Mouse (Mus musculus): Measurements from ENCODE around the gene Tyw1.
A peak's percentile ranks its signal among the peaks of the same experiment; 100 is the strongest.

Gene Tyw1

DNA sequence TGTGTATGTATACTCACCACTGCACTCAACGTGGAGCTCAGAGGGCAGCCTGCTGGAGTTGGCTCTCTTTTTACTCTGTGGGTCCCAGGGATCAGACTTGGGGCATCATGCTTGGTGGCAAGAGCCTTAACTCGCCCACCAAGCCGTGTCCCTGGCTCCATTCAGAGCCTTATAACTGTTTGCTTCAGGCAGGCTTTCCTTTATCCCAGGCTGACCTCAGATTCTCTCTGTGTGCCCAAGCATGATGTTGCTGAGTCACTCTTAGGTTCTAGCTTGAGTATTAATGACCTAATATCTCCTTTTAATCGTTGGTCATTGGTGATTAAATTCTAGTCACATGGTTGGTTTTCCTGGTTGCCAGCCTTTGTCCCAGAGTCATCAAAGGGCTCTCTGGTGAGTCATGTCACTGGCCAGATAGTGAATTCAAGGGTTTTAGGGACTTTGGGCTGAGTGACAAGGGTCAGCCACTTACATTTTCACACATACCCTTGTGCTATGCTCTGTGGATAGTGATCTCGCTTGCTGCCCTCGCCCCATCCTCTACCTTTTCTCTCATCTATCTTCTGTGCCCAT is 9.1 kb downstream of the Tyw1 start:
- no peak for DNase-seq (ENCODE audit: low read depth, low spot score)

DNA sequence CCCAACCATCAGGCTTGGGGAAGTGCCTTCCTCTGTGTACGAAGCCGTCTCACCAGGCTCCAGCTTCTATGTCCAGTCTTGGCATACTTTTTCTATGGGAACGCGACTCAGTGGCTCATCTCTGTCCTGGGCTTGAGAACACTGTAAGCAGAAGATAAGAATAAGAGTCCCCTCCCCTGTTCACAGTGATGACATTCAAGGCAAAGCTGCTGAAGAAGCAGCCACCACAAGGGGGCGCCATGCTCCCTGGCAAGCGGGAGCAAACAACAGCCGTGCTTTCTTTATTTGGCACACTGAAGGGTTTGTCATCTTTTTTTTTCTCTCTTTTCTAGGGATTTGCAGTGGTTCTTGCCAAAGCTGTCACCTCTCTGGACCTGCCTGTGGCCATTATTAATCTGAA is 11.2 kb downstream of the Tyw1 start:
- DNase-seq (ENCODE audit: low read depth, low spot score) = peak; percentile 73

DNA sequence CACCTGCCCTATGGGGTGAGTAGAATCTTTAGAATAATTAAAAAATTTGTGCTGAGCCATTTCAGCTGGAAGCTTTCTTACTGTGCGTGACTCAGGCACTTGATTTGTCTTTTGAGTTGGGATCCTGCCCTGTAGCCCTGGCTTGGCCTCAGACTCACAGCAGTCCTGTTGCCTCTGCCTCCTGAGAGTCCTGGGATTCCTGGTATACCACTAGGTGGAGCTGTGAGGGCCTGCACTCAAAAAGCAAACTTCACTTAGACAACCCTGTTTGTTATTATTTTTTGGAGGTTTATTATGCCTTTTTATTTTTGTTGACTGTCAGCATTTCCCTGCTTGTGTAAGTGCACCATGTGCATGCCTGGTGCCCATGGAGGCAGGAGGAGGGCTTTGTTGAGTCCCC is 11.9 kb downstream of the Tyw1 start:
- DNase-seq (ENCODE audit: low read depth, low spot score) = peak; percentile 54

DNA sequence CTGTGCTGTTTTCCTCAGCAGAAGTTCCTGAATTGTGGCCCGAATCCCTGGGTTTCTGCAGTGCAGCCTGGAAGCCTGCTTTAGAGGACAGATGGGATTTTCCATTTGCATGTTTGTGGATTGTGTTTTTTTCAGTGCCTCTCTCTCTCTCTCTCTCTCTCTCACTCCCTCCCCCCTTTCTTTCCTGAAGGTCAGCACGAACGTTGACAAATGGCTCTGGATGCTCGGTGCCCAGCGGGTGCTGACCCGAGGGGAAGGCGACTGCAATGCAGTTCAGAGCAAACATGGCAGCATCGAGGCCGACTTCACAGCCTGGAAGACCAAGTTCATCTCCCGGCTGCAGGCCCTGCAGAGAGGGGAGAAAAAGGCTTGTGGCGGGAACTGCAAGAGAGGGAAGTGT is 13.6 kb downstream of the Tyw1 start:
- DNase-seq (ENCODE audit: low read depth, low spot score) = no peak

DNA sequence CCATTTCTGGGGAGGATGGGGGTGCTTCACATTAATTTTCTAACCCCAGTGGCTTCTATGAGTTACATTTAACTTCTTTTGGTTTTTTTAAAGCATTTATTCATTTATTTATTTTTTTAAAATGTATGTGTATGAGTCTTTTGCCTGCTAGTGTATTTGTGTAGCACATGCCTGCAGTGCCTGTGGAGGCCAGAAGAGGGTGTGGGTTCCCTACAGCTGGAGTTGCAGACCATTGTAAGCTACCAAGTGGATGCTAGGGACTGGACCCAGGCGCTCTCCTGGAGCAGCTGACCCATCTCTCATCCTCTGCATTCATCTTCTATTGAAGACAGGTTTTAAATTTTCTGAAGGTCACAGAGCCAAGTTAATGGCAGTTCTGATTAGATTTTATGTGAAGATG is 16.9 kb downstream of the Tyw1 start:
- peak; percentile 41 for DNase-seq (ENCODE audit: low read depth, low spot score)

DNA sequence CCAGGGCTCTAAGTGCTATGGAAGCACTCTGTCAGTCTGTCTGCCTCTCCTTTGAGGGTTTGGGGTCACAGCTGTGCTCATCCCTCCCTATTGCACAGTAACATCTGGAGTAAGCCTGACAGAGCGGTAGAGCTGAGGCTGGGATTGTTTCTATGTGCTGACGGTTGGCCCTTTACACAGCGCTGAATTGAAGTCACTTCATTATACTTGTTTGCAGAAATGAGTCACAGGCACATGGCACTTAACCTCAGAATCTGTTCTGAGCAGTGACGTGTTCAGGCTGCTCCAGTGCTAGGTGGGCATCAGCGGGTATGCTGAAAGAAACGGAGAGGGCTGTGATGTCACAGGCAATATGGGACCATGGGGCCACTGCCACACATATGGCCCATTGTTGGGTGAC is 17.6 kb downstream of the Tyw1 start:
- no peak for DNase-seq (ENCODE audit: low read depth, low spot score)

DNA sequence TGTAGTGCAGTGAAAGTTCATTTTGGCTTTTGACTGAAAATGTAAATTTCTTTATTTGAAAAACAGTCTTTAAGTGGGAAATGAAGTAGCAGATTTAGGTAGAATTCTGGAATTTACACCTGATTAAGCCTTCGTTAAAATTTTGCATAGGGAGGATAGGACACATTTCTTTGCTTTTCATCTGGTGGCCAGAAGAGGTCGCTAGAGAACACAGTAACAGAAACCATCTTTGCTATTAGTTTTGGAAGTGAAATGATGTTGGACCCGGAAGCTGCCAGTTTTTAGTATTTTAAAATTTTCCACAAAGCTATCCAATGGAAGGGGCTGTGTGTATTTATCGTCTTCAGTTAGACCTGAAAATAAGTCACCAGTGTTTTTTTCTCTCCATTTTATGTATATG is 20.1 kb downstream of the Tyw1 start:
- peak; percentile 77 for DNase-seq (ENCODE audit: low read depth, low spot score)

DNA sequence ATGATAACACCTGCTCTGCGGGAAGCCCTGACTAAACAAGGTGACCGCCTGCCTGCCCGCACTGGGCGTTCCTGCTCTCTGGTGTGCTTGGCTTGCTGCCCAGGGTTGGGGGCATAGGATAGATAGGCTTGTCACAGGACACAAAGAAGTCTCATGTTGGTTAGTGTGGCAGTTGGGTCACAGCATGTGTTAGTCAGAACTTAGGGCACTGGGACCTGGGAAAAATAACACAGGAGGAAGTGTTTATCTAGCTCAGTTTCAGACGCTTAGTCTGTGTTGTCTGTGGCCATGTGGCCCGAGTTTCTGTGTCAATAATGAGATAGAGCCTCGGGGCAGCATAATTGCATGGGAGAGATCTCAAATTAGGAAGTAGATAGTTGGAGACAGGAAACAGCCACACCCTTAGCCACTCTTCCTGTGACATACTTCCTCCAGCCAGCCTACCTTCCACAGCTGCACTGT is 22.6 kb downstream of the Tyw1 start:
- DNase-seq (ENCODE audit: low read depth, low spot score) = peak; percentile 51

DNA sequence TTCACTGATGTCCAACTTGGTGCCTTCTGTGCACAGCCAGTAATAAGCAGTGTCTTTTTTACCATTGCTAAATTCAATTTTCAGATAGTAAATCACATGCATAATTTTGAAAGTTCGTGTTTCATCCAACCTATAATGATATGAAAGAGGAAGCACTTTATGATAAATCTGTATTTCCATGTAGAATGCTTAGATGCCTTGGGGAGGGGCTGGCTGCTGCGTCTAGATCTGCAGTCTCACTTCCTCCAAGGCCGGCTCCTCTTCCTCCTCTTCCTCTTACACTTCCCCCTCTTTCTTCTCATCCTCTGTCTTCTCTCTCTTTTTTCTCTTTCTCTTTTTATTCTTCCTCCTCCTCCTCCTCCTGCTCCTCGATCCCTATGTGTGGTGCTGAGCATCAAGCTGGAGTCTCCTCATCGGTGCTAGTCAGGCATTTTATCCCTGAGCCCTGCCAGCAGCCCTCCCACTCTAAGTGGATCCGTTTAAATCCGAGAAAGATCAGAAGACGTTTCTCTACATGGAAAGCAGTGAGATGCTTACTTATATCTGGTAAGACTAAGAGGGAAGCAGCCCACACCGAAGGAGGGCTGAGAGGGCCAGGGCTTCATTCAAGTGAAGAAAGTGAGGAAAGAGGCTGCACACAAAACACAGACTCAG is 27.8 kb downstream of the Tyw1 start:
- peak; percentile 84 for DNase-seq (ENCODE audit: low read depth, low spot score)

DNA sequence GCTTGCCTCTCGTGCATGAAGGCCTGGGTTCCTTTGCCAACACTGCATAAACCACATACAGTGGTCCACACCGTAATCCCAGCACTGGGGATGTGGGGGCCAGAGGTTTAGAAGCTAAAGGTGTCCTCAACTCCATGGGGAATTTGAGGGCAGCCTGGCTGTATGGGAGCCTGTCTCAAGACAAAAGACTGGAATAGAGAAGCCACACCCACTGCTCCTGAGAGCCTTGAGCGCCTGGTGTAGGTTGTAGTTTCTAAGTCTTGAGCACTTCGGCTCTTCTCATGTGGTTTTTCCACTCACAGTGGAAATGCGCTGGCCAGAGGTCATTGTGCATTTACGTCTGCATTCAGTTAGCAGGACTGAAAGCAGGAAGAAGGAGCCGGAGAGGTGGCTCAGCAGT is 32.7 kb downstream of the Tyw1 start:
- DNase-seq (ENCODE audit: low read depth, low spot score) = no peak

DNA sequence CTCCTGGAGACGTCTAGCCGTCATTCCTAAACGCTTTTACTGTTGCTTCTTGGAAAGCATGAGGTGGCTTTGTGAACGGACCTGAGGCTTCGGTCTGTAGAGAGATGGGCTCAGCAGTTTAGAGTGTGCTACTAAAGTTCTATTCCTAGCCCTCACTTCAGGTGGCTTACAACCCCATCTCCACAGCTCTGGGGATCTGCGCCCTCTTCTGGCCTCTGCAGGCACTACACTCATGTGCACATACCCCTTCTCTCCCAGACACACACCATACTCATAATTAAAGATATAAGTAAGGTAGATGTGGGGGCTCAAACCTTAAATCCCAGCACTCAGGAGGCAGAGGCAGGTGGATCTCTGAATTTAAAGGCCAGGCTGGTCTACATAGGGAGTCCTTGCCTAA is 34.8 kb downstream of the Tyw1 start:
- peak; percentile 50 for DNase-seq (ENCODE audit: low read depth, low spot score)

DNA sequence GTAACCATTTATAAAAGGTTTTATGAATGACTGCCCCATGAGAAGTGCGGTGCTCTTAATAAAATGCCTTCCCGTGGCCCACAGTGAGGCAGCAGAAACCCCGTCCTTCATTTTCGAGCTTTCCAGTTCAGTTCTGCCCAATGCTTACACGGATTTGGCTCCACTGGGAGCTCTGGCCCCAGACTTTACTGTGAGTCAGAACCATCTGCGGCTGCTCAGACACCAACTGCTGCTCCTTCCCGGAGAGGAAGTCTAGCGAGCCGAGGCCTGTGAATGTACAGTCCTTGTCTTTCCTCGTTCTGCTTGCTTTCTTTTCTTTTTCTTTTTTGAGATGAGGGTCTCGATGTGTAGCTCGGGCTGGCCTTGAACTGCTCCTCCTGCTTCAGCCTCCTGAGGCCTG is 35.4 kb downstream of the Tyw1 start:
- DNase-seq (ENCODE audit: low read depth, low spot score) = no peak

DNA sequence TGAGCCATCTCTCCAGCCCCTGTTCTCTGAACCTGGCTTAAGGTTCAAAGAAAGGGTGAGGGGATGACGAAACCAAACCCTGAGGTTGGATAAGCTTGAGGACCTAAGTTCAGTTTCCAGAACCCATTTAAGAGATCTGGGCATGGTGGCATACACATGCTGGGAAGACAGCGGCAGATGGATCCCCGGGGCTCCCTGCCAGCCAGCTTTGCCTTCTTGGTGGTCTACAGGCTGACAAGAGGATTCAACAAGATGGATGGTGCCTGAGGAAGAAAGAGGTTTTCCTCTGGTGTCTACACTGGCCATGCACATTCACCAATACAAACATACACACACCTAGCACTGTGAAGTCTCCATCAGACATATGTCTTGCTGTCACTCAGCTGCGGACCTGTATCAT is 37.6 kb downstream of the Tyw1 start:
- DNase-seq (ENCODE audit: low read depth, low spot score) = no peak

DNA sequence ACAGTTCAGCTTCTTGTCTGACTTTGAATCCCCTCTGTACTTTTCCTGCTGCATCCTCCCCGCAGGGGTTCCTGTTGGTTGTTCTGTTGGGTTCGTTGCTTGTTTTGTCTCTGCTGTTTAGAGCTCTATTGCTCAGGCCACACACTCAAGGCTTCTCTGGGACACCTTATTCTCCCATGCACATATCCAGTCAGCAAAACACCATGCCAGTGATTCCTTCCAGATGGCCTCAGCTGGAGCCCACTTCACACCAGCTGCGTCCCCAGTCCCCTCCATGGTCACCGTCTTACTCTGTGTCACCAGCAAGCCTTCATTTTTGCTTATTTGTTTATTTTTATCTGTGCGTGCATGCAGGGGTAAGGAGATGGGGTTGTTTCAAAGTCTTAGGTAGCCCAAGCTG is 38.5 kb downstream of the Tyw1 start:
- no peak for DNase-seq (ENCODE audit: low read depth, low spot score)

DNA sequence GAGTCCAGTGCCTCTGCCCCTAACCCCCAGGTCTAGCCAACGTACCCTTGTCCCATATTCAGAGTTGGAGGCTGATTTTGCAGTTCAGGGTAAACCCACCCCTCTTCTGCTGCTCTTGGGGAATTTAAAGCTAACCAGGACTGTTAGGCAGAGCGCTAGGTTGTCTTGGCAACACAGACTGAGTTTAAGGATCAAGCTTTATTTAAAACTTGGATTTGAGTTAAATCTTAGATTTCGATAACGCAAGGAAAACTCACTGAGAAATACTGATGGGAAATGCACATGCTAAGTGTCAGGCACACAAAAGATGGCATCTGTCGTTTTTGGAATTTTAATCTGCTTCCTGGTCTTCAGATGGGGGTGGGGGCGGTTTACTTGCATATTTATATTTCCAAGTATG is 39.2 kb downstream of the Tyw1 start:
- no peak for DNase-seq (ENCODE audit: low read depth, low spot score)

DNA sequence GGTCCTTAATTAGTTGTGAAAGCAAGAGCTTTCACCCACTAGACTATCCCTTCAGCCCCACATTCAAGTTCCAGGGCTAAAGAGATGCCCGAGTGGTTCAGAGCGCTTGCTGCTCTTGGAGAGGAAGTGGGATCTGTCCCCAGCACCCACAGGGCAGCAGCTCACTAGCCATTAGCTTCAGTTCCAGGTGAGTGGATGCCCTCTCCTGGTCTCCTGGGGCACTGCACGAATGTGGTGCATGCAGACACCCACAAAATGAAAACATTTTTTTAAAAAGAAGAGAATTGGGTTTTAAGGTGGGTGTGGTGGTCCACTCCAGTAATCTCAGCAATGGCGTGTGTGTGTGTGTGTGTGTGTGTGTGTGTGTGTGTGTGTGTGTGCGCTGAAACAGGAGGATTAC is 40.7 kb downstream of the Tyw1 start:
- no peak for DNase-seq (ENCODE audit: low read depth, low spot score)

DNA sequence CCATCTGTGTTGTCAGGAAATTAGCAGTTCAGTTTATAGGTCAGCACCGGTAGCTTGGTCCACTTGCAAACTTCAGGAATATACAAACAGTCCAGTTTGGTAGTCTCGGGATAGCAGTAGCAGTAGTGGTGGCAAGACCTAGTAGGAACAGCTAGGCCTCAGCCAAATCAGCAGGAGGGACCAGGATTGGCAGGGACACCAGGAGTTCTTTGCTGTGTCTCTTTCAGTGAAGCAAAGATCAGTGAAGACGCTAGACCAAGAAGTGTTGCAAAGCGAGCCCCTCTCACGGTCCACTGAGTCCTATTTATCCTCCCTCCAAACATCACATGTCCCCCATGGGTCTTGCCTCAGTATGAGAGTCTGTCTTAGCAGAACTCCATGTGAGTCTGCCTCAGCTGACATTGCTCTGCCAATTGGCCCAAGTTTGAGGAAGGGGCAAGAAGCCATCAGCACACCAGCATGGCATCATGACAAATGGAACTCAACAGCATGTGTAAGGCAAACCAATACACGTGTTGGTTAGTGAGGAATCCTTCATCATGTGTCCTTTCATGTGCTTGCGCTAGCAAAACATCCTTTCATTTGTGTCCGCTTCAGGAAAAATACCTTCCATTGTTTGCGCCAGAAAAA is 43.5 kb downstream of the Tyw1 start:
- DNase-seq (ENCODE audit: low read depth, low spot score) = no peak

DNA sequence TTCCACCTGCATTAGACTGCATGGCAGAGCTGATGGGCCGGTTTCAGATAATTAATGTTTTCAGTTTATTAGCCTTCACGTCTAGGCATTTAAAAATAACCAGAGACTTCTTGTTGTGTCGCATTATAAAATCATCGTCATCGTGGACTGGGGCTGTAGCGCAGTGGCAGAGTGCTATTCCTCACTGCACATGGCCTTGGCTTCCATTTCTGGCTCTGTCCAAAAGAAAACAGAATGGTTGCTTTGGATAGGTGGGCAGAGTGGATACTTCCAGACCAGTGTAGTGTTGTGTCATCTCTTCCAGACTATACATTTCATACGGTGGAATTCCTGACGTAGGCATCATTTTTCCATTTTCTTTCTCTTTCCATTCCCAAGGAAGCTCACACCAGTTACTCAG is 44.1 kb downstream of the Tyw1 start:
- no peak for DNase-seq (ENCODE audit: low read depth, low spot score)

DNA sequence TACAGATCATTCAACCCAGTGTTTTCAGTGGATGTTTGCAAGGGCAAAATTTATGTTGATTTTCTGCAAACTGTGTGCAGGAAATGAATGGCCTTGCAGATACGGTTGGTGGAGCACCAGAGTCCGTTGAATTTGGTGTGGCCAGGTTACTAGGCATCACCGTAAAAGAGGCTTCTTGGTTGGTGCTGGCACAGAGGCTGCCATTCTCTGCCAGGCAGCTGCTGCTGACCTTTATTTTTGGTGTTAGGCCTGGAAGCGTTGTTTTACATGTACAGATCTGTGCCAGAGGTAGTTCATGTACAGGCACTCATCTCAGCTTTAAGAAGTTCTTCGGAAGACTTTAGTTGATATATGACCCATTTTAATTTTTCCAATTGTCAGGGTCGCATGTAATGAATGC is 48.2 kb downstream of the Tyw1 start:
- DNase-seq (ENCODE audit: low read depth, low spot score) = no peak

DNA sequence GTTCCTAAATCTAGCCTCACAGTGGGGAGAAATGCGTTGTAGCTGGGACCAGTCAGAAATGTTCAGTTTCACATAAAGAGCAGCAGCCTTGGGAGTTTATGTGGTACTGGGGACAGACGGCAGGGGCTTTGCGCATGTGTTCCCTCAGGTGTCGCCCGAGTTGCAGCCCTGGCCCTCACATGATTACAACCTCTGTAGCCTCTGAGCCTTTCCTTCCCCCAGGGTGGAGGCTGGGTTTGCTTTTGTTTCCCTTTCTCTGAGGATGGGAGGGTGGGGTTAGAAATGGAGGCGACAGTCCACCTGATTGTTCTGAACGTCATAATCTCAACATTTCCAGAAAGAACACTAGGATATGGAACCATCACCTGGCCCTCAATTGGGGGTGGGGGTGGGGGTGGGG is 52.5 kb downstream of the Tyw1 start:
- no peak for DNase-seq (ENCODE audit: low read depth, low spot score)

DNA sequence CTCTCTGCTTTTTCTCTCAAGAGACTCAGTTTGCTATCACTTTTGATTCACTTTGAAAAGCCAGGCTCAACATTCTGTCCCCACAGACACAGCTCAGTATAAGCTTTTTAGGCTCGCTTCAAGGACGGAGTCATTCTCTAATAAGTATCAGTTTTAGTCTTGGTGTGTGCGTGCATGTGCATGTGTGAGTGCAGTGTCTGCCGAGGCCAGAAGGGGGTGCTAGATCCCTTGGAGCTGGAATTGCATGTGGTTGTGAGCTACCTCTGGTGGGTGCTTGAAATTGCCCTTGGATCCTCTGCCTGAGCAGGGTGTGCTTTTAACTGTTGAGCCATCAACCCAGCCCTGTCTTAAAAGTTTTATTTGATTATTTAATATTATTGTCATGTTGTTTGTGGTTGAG is 54.7 kb downstream of the Tyw1 start:
- DNase-seq (ENCODE audit: low read depth, low spot score) = peak; percentile 22

DNA sequence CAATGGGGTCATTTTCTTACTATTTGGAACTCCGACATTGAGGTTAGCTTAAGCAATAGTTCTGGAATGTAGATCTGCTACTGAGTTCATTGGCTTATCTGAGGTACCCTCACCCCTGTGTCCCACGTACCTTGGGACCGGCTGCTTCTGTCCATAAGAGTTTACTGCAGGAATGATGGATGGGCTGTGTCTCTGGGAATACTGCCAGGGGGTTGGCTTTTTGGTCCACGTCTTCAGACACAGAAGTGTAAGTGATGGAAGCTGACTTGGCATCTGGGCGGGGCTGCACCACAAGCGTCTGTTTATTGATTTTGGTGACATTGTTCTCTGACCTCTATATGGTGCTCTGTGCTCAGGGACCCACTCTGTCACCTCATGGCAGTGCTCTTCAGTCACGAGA is 55.4 kb downstream of the Tyw1 start:
- DNase-seq (ENCODE audit: low read depth, low spot score) = no peak

DNA sequence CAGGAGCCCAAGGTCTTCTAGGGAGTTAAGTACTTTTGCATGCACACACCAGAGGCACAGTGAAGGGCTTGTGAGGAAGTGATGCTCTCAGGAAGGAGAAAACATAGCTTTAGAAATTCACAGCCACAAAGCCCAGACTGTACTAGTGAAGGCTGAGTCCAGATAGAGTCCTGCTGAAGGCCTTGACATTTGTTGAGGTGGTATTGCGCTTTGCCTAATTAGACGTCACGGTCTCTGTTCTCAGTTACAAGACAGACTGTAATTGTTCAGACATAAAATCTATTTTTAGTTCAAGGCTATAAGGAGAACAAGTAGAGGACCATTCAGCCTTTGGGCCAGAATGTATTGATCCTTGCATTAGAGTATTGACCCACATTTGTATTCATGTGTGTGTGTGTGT is 58.1 kb downstream of the Tyw1 start:
- no peak for DNase-seq (ENCODE audit: low read depth, low spot score)
